Mouse (Mus musculus): ENCODE measurements around the gene Cacna1a. TPM values are rescaled to one million over a fixed set of nuclear protein-coding genes. Genes with fewer than 3 reads are reported as not detected.

Cacna1a gene
- polyA plus RNA-seq, 1 experiment from 2014 or later: 1.3 TPM

DNA sequence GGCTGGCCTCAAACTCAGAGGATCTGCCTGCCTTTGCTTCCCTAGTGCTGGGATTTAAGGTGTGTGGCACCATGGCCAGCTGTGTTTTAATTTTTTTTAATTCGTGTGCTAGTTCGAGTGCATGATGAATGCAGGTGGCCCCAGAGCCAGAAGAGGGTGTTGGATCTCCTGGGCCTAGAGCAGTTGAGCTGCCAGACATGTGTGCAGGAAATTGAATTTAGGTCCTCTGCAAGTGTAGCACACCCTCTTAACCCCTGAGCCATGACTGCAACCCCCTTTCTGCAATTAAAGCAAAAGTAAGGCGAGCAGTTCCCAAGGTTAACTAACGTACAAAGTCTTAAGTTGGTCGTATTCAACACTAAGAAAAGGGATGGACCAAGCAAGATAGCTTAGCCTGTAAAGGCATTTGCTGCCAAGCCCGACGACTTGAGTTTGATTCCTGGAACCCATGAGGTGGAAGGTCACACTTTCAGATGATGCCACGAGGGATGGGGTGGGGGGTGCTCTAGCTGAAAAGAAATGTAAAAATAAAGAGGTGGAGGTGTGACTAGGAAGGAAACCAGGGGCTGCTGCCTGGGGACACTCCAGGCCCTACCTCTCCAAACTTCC is 249.8 kb downstream of the Cacna1a start:
- POLR2A ChIA-PET: interaction anchor here (0.7 kb wide), 1 partner anchor 176 kb away, joined by 3 read pairs; no protein-coding TSS in a partner anchor
- in situ Hi-C loops (cut with MboI; ENCODE audit: low pct_unique_long_range_greater_than_20kb): loop anchor here (5.0 kb wide), 1 partner anchor 46 kb away; no protein-coding TSS in a partner anchor
- no peak for DNase-seq (ENCODE audit: low read depth, low spot score)

DNA sequence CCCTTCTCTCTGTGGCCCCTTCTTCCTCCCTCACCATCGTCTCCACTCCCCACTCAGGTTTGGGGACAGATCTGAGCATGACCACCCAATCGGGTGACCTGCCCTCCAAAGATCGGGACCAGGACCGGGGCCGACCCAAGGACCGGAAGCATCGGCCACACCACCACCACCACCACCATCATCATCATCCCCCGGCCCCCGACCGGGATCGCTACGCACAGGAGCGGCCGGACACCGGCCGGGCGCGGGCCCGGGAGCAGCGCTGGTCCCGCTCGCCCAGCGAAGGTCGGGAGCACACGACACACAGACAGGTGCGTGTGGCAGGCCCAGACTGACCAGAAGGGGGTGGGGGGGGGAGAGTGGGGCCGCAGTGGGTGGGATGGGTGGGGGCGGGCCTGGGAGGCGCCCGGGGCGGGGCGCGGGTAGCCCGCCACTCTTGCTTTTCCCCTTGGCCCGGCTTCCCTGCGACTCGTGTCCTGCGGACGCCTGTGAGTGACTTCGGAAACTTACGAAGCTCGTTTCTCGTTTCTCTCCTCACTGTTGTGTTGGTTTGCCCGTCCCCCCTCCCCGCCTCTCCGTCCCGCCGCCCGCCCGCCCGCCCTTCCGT is 250.4 kb downstream of the Cacna1a start:
- TF ChIP-seq CTCF (IDR thresholded peaks at IDR 0.05): no peak
- CTCF ChIA-PET: interaction anchor here (0.9 to 2.0 kb wide), 4 partner anchors 19 to 175 kb away, joined by 3 to 6 read pairs (median 4); no protein-coding TSS in a partner anchor
- in situ Hi-C loops (cut with MboI; ENCODE audit: low pct_unique_long_range_greater_than_20kb): loop anchor here (5.0 kb wide), 1 partner anchor 46 kb away; no protein-coding TSS in a partner anchor
- DNase-seq (ENCODE audit: low read depth, low spot score): no peak
- H3K27me3 ChIP-seq: no peaks in the 10 kb centered on the region
- POLR2A ChIA-PET: interaction anchor here (0.7 kb wide), 1 partner anchor 175 kb away, joined by 3 read pairs; no protein-coding TSS in a partner anchor
- ATAC-seq: no peak

More for the DNA sequence above, 249.8 kb downstream of the Cacna1a start:
- no peaks in the 10 kb centered on the region for H3K27me3 ChIP-seq
- CTCF ChIA-PET: interaction anchor here (1.1 to 2.0 kb wide), 3 partner anchors 46 to 175 kb away, joined by 3 to 6 read pairs (median 4); no protein-coding TSS in a partner anchor
- ATAC-seq: no peak
- no peak for TF ChIP-seq CTCF (IDR thresholded peaks at IDR 0.05)

- ChIA-PET POLR2A (no interaction called here), CTCF (interaction anchor here (0.7 to 2.0 kb wide), 7 partner anchors 17 to 174 kb away, joined by 3 to 6 read pairs (median 3); no protein-coding TSS in a partner anchor)
- ATAC-seq (peak; percentile 76), DNase-seq (ENCODE audit: low read depth, low spot score) (no peak)
- no peak for TF ChIP-seq CTCF (IDR thresholded peaks at IDR 0.05)
- in situ Hi-C loops (cut with MboI; ENCODE audit: low pct_unique_long_range_greater_than_20kb): loop anchor here (5.0 kb wide), 1 partner anchor 47 kb away; no protein-coding TSS in a partner anchor
- no peaks in the 10 kb centered on the region for H3K27me3 ChIP-seq
These were observed 251.1 kb downstream of the Cacna1a start for GRCm38 (mm10) chr8:84639162-84640009.

DNA sequence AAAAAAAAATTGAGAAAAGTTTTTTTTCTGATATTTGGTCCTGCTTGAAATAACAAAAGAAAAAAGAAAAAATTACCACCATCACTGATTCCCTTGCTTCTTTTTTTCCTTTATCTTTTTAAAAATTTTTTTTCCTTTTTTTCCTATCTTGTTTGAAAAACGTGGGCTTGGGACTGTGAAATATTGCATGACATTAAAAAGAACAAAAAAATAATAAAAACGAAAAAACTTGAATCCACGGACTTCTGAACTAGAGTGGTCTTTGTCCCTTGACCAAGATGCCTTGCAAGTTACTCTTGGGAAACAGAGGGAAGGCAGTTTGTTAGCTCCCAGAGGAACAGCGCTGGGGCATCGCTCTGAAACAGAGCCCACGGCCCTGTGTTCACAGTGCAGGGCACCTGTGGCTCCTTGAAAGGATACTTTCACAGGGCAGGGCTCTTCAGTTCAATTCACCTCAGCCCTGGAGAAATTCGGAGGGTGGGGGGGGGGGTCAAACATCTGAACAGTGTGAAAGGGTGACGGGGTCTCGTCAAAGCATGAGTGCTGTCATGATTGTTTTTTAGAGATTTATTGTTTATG is 251.9 kb downstream of the Cacna1a start:
- ChIA-PET CTCF (interaction anchor here (0.6 to 1.1 kb wide), 4 partner anchors 16 to 287 kb away, joined by 3 to 5 read pairs (median 3); no protein-coding TSS in a partner anchor), POLR2A (no interaction called here)
- DNase-seq (ENCODE audit: low read depth, low spot score): no peak
- TF ChIP-seq CTCF (IDR thresholded peaks at IDR 0.05): no peak
- in situ Hi-C loops (cut with MboI; ENCODE audit: low pct_unique_long_range_greater_than_20kb): no loop called here
- ATAC-seq: no peak
- H3K27me3 ChIP-seq: no peaks in the 10 kb centered on the region

DNA sequence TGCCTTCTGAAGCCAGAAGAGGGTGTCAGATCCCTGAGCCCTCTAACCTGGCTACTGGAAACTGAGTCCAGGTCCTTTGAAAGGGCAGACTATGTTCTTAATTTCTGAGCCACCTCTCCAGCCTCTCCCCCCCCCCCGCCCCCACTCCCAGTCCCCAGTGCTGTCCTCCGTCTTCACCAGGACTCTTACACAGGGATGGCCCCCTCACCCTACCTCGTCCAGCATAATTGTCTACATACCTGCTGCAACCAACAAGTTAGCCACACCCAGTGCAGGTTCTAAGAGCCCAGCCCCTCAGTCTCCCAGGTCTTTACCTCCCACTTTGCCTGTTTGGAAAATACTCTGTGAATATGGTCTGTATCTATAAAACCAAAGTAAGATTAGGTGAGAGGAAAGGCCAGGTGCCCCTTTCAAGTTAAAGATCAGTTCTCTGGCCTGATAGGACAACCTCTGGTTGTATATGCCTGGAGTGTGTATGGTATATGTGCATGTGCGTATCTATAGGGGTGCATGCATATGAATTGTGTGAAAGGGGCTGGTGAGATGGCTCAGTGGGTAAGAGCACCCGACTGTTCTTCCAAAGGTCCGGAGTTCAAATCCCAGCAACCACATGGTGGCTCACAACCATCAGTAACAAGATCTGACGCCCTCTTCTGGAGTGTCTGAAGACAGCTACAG is 252.5 kb downstream of the Cacna1a start:
- ChIA-PET CTCF (interaction anchor here (0.6 kb wide), 1 partner anchor 288 kb away, joined by 3 read pairs; no protein-coding TSS in a partner anchor), POLR2A (no interaction called here)
- in situ Hi-C loops (cut with MboI; ENCODE audit: low pct_unique_long_range_greater_than_20kb): no loop called here
- ATAC-seq (no peak), DNase-seq (ENCODE audit: low read depth, low spot score) (no peak)
- H3K27me3 ChIP-seq: no peaks in the 10 kb centered on the region
- TF ChIP-seq CTCF (IDR thresholded peaks at IDR 0.05): no peak

GRCm38 (mm10) chr8:84641578-84642361 is 253.5 kb downstream of the Cacna1a start:
- ChIA-PET CTCF (interaction anchor here (2.4 kb wide), 1 partner anchor 47 kb away, joined by 6 read pairs; no protein-coding TSS in a partner anchor), POLR2A (no interaction called here)
- no peak for ATAC-seq
- in situ Hi-C loops (cut with MboI; ENCODE audit: low pct_unique_long_range_greater_than_20kb): no loop called here
- no peak for DNase-seq (ENCODE audit: low read depth, low spot score)
- H3K27me3 ChIP-seq: no peaks in the 10 kb centered on the region
- TF ChIP-seq CTCF (IDR thresholded peaks at IDR 0.05): no peak

GRCm38 (mm10) chr8:84643019-84643418 is 254.8 kb downstream of the Cacna1a start:
- in situ Hi-C loops (cut with MboI; ENCODE audit: low pct_unique_long_range_greater_than_20kb): no loop called here
- TF ChIP-seq CTCF (IDR thresholded peaks at IDR 0.05): no peak
- CTCF ChIA-PET: interaction anchor here (2.4 kb wide), 1 partner anchor 49 kb away, joined by 6 read pairs; no protein-coding TSS in a partner anchor
- no peaks in the 10 kb centered on the region for H3K27me3 ChIP-seq
- ATAC-seq: no peak
- POLR2A ChIA-PET: interaction anchor here (0.7 kb wide), 1 partner anchor 56 kb away, joined by 5 read pairs; no protein-coding TSS in a partner anchor
- DNase-seq (ENCODE audit: low read depth, low spot score): no peak

DNA sequence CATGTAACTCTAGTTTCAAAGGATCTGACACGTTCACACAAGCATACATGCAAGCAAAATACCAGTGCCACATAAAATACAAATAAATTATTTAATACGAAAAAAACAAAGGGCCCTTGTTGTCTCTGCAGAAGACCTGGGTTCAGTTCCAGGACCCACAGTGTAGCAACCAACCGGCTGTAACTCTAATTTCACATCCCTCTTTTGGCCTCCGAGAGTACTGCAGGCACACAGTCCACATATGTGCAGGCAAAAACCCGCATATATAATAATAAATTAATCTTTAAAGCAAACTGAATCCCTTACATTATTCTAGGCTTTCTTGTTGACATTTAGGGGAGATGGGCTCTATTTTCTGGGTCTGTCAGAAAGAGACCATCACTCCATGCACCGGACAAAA is 258.6 kb downstream of the Cacna1a start:
- no peaks in the 10 kb centered on the region for H3K27me3 ChIP-seq
- ATAC-seq (no peak), DNase-seq (ENCODE audit: low read depth, low spot score) (no peak)
- POLR2A ChIA-PET: no interaction called here
- CTCF ChIA-PET: no interaction called here
- in situ Hi-C loops (cut with MboI; ENCODE audit: low pct_unique_long_range_greater_than_20kb): no loop called here
- TF ChIP-seq CTCF (IDR thresholded peaks at IDR 0.05): peak; percentile 29

DNA sequence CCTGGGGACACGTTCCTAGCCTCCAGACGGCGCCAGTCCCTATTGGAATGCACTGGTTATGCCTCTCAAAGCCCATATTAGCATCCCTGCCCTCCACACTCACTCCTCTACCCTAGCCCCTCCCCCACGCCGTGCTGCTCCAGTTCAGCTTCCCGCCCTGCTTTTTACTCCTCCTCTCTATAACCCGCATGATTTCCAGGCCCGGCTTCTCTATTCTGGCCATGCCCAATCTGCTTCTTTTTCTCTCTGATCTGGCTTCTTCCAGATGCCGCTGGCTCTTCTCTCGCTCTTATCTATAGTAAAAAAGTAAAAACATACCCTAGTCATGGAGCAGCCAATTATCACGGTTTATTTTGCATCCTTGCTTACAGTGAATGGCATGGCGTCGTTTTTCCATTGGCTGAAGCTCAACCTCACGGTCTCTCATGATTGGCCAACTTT is 259.2 kb downstream of the Cacna1a start:
- CTCF ChIA-PET: interaction anchor here (0.9 kb wide), 1 partner anchor 12 kb away, joined by 3 read pairs; no protein-coding TSS in a partner anchor

More for the DNA sequence above, 259.2 kb downstream of the Cacna1a start:
- in situ Hi-C loops (cut with MboI; ENCODE audit: low pct_unique_long_range_greater_than_20kb): no loop called here
- DNase-seq (ENCODE audit: low read depth, low spot score) (no peak), ATAC-seq (no peak)
- TF ChIP-seq CTCF (IDR thresholded peaks at IDR 0.05): no peak
- POLR2A ChIA-PET: no interaction called here
- no peaks in the 10 kb centered on the region for H3K27me3 ChIP-seq
